Mouse (Mus musculus): Measurements from ENCODE around the gene Afp.

Afp gene

DNA sequence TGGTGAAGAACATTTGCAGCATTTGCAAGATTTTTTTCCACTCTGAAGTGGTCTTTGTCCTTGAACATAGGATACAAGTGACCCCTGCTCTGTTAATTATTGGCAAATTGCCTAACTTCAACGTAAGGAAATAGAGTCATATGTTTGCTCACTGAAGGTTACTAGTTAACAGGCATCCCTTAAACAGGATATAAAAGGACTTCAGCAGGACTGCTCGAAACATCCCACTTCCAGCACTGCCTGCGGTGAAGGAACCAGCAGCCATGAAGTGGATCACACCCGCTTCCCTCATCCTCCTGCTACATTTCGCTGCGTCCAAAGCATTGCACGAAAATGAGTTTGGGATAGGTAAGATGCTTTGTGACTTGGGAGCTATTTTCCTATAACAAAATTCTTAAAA, at the start of gene Afp:
Gene Afp, plus strand, starts transcription at position 220 of the 400 bp plus-strand sequence.
- no peak for ATAC-seq (ENCODE audit: low TSS enrichment)

- no peak for ATAC-seq (ENCODE audit: low TSS enrichment)
These were observed 43.0 kb upstream of the Afp start for GRCm38 (mm10) chr5:90447577-90447976.

GRCm38 (mm10) chr5:90449961-90450360, 40.6 kb upstream of the Afp start:
- no peak for ATAC-seq (ENCODE audit: low TSS enrichment)

DNA sequence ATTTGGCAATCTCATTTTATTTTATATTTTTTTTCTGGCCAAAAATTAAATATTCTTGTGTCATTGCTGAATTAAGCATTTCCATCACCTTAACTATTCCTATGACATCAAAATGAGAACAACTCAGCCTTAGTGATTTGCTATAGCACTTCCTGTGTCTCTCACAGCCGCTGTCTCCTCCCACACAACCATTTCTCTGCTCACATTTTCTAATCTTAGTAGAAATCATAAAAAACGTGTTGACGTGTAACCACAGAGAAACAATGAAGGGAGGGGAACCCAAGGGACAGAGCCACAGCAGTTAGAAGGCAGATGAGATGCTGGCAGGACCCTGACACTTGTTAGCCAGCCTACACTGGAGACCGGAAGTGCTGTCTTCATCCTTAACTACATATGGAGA, 37.8 kb upstream of the Afp start:
- ATAC-seq (ENCODE audit: low TSS enrichment): peak; percentile 80

DNA sequence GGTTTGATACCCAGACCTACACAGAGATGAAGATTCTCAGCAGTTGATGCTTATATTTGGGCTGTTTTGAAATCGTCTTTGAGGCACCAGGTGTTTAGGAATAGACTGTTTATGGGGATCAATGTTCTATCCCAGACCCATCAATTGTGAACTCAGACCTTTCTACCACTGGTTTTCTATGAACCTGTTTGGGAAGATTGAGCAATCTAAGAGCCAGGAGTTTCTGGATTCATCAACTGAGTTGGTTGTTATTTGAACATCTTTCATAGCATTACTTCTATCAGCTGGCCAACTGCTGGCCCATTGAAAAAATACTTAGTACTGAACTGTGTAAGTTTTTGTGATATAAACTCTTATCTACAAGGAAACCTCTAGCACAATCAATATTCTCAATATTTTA, 33.3 kb upstream of the Afp start:
- no peak for ATAC-seq (ENCODE audit: low TSS enrichment)

GRCm38 (mm10) chr5:90458727-90459126, 31.8 kb upstream of the Afp start:
- ATAC-seq (ENCODE audit: low TSS enrichment): no peak

DNA sequence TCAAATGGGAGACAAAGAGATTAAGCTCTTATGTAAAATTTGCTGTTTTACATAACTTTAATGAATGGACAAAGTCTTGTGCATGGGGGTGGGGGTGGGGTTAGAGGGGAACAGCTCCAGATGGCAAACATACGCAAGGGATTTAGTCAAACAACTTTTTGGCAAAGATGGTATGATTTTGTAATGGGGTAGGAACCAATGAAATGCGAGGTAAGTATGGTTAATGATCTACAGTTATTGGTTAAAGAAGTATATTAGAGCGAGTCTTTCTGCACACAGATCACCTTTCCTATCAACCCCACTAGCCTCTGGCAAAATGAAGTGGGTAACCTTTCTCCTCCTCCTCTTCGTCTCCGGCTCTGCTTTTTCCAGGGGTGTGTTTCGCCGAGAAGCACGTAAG, 29.9 kb upstream of the Afp start, which contains the start of gene Alb:
Gene Alb, plus strand, starts transcription at position 279 of the 400 bp plus-strand sequence.
- no peak for ATAC-seq (ENCODE audit: low TSS enrichment)

DNA sequence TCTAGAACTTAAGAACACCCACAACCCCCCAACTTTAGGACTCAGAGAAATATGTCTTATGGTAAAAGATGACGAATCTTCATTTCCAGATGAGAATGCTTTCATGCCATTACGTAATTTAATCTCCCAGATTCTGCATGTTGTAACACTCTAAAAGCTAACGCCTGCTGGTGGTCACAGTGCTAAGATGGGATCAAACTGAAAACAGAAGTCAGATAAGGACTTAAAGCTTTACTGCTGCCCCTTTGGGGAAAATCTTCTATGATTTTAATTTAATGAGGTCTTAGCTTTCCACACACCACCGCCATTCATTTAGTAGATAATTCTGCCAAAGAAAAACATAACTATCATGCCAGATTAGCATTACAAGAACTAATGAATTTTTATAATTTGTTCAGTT, 23.7 kb upstream of the Afp start:
- no peak for ATAC-seq (ENCODE audit: low TSS enrichment)

- no peak for ATAC-seq (ENCODE audit: low TSS enrichment)
These were observed 23.3 kb upstream of the Afp start for GRCm38 (mm10) chr5:90467245-90467644.

DNA sequence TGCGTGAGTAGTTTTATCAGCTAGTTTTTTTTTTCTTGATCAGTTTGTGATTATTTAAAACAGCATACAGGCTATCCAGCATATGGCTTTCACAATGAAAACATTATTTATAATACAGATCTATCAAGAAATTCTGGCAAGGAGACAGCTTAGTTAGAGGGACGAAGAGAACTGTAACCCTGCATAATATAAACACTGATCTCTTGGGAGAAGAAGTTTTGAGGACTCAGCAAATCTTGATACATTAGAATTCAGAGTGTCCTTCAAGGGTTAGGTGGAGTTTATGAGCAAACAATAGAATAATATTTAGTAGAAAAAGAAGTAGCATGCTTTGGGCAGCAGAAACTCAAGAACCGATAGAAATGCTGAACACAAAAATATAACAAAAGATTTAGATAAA, 19.7 kb upstream of the Afp start:
- ATAC-seq (ENCODE audit: low TSS enrichment): no peak

- ATAC-seq (ENCODE audit: low TSS enrichment): no peak
These were observed 16.6 kb upstream of the Afp start for GRCm38 (mm10) chr5:90473902-90474301.

DNA sequence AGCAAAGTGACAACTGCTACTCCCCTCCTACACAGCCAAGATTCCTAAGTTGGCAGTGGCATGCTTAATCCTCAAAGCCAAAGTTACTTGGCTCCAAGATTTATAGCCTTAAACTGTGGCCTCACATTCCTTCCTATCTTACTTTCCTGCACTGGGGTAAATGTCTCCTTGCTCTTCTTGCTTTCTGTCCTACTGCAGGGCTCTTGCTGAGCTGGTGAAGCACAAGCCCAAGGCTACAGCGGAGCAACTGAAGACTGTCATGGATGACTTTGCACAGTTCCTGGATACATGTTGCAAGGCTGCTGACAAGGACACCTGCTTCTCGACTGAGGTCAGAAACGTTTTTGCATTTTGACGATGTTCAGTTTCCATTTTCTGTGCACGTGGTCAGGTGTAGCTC, 16.2 kb upstream of the Afp start:
- no peak for ATAC-seq (ENCODE audit: low TSS enrichment)

- no peak for ATAC-seq (ENCODE audit: low TSS enrichment)
These were observed 13.8 kb upstream of the Afp start for GRCm38 (mm10) chr5:90476741-90477140.

DNA sequence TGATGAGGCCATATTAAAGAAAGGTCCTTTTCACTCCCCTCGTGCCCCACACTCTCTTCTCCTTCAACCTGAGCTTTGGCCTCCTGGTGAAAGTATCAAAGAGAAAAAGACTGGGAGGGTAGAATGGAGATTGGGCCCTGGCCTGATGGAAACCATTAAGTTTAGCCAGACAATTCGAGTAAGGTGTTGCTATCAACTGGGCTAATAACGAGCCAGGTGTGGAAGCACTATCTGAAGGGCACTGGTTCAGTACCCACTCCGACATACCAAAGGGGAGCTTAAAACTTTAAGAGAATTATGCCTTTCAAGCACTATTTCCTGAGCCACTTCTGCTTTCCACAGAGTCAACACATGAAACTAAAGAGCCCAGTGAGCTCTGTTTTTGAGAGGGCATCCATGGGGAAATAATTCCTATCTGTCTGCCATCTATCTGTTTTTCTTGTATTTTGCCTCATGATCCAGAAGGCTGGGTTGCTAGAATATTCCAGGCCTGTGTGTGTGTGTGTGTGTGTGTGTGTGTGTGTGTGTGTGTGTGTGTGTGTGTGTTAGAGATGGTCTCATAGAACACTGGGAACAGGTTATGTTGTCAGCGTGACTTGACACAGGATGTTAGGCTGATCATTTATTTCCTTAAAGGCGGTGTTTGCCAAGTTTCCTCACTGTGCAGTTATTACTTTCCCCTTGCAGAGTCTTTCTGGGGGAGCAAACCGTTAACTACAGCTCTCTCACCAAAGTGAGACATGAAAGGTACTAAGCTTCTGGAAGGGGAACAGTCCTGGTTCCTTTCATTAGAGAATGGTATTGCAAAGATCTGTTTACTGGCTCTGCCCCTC, 13.0 kb upstream of the Afp start:
- ATAC-seq (ENCODE audit: low TSS enrichment): no peak

- ATAC-seq (ENCODE audit: low TSS enrichment): no peak
These were observed 11.7 kb upstream of the Afp start for GRCm38 (mm10) chr5:90478886-90479285.

DNA sequence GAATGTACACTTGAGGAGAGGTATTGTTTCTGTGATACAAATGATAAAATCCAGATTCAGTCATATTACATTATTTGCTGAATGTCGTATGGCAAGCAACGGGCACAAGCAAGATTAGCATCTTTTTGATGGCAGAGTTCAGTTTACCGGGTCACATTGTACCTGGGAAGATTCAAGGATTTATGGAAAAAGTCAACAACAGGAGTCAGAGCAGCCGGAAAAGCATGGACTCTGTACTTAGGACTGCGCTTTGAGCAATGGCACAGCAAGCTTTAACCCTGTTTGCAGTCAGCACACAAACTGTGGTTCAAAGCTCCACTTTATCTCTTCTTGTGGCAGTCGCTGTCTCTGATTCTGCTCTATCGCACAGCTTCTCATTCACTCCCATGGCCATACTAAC, 4.9 kb upstream of the Afp start:
- no peak for ATAC-seq (ENCODE audit: low TSS enrichment)

DNA sequence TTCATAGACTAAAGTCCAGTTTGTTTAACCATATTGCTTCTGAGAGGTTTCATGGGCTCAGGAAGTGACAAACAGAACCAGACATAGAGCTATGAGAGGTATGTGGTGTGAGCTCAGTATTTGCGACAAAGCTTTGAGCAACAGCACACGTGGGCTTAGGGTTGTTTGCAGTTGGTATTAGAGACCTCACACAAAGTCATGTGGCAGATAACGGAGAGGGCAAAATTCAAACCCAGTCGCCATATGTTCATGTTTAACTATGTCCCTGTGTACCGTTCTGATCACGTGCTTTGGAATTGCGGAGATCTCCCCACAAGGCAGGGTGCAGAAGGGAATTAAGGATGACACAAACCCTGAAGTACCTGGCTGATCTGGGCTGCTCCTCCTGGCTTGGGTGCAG, 2.2 kb upstream of the Afp start:
- no peak for ATAC-seq (ENCODE audit: low TSS enrichment)

GRCm38 (mm10) chr5:90492440-90492839, 1.9 kb downstream of the Afp start:
- ATAC-seq (ENCODE audit: low TSS enrichment): no peak

DNA sequence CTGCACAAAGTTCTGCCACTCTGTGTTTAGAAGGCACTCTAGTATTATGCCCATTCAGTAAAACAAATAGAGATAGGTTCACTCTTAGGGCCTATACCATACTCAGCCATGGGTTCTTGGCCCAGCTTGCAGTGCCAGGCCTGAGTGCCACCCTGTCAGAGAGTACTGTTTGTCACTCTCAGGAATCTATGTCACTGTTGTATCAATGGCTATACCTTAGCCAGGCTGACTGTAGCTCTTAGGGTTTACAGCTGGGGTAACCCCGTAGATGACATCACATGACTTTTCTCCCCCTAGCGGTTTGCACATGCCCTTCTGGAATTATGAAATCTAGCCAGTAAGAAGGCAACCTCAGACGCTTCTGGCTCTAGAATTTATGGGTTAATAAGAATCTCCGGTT, 3.8 kb downstream of the Afp start:
- ATAC-seq (ENCODE audit: low TSS enrichment): no peak

DNA sequence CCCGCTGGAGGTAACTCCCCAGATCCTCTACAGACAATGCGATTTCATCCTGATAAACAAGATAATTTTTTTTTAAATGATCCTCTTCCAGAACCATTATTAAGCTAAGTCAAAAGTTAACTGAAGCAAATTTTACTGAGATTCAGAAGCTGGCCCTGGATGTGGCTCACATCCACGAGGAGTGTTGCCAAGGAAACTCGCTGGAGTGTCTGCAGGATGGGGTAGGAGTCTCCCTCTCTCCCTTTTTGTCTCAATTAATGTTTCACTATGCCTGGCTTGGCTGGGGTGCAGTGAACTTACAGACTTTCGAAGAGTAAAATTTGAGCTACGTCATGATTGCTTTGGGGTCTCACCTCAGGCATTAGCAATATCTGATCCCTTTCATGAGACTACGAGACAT, 9.0 kb downstream of the Afp start:
- peak; percentile 85 for ATAC-seq (ENCODE audit: low TSS enrichment)

- peak; percentile 92 for ATAC-seq (ENCODE audit: low TSS enrichment)
These were observed 10.2 kb downstream of the Afp start for GRCm38 (mm10) chr5:90500714-90501113.

DNA sequence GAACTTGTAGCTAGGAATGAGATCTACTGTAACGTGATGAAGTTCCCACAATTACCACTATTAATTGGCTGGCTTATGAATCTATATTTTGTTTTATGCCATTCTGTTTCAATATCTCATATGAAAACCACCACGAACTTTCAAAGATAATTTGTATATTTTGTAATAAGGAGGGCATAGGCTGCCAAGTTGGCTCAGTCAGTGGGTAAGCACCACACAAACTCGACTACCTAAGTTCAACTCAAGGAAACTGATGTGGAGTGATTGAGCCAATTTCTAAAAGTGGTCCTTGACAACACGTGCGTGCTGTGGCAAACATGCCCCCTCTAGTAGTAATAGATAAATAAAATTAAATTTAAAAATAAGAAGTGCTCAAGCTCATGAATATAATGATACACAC, 11.2 kb downstream of the Afp start:
- no peak for ATAC-seq (ENCODE audit: low TSS enrichment)

DNA sequence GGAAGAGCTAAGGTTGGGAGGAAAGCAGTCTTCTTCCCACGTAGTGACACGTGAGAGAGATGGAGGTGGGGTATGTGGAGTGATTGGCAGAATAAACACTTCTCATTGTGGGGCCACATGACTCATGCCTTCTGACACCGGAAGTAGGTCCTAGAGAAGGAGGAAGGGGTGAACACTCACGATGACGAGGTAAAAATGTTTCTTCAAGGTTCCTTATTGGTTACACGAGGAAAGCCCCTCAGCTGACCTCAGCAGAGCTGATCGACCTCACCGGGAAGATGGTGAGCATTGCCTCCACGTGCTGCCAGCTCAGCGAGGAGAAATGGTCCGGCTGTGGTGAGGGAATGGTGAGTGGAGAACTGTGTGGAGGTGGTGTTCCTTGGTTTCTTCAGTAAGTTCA, 14.2 kb downstream of the Afp start:
- no peak for ATAC-seq (ENCODE audit: low TSS enrichment)

GRCm38 (mm10) chr5:90506507-90506906, 16.0 kb downstream of the Afp start:
- ATAC-seq (ENCODE audit: low TSS enrichment): peak; percentile 66

All from frontal cortex, adult (tissue).